Mouse (Mus musculus) bone marrow, adult 2 months (tissue): ENCODE data around the gene Pamr1. TPM values are rescaled to one million over a fixed set of nuclear protein-coding genes. Genes with fewer than 3 reads are reported as not detected.

Source experiments
- H3K27ac ChIP-seq: fragments of 200-500 bp; 2 replicates; pipeline ENCODE4 v1.5.1; 2012; ENCODE audit warnings: low read depth, mild to moderate bottlenecking, control low read depth, inconsistent platforms, low read length; ENCODE audit not compliant: control insufficient read depth, poor library complexity, insufficient read depth
- H3K4me1 ChIP-seq: fragments of 200-500 bp; 2 replicates; pipeline ENCODE4 v1.6.1; 2011; ENCODE audit warnings: low read length; ENCODE audit not compliant: control insufficient read depth, insufficient read depth
- H3K4me3 ChIP-seq: fragments of 200-500 bp; replicated peaks from 2 replicates; pipeline ENCODE3; 2011; ENCODE audit warnings: mild to moderate bottlenecking, low read depth, low read length, control low read depth; ENCODE audit not compliant: control insufficient read depth
- CTCF ChIP-seq: fragments of 200-500 bp; IDR thresholded peaks from 2 replicates; pipeline ENCODE4 v1.5.1; 2011; ENCODE audit warnings: low read length, control low read depth; ENCODE audit not compliant: control insufficient read depth, insufficient read depth
- POLR2A ChIP-seq: fragments of 200-500 bp; IDR thresholded peaks from 2 replicates; pipeline ENCODE4 v1.6.1; 2011; ENCODE audit warnings: low read depth, mild to moderate bottlenecking, control low read depth, low read length, borderline replicate concordance; ENCODE audit not compliant: control insufficient read depth
- WGBS: fragments of 180-500 bp; shearing (Covaris S2); methylation state at CpG from one replicate; pipeline ENCODE4 v1.1.7; 2018; 5-methylcytosine and 5-hydroxymethylcytosine counted together
- polyA plus RNA-seq: library from polyadenylated mRNA; stranded (reverse); fragments of >200 nt; gene quantifications from 2 replicates; pipeline ENCODE4 v1.2.4, GENCODE M21; 2011; ENCODE audit warnings: low replicate concordance; ENCODE audit not compliant: missing spikeins, insufficient read depth, insufficient read length

The Pamr1 gene
- polyA plus RNA-seq, 1 experiment, result 0.80 TPM

GRCm38 (mm10) chr2:102662911-102663310 is 113.1 kb downstream of the Pamr1 start:
- 64% methylated on average over 9 of the region's 9 CpGs for WGBS
- Histone ChIP-seq H3K4me3 (no peak overlapping the region), H3K27ac (no peak overlapping the region), H3K4me1 (no peaks in the 10 kb centered on the region)
- TF ChIP-seq CTCF (no peak), POLR2A (no peak)

- no peak for TF ChIP-seq POLR2A
- TF ChIP-seq CTCF, result no peak
- H3K27ac ChIP-seq, result no peak overlapping the region
- H3K4me1 ChIP-seq, result no peaks in the 10 kb centered on the region
- H3K4me3 ChIP-seq, result no peak overlapping the region
- 69% methylated on average over 6 of the region's 6 CpGs for WGBS
Observed at GRCm38 (mm10) chr2:102663339-102663738, 113.5 kb downstream of the Pamr1 start.

GRCm38 (mm10) chr2:102663865-102664264 is 114.1 kb downstream of the Pamr1 start:
- 79% methylated on average over 3 of the region's 3 CpGs for WGBS
- no peak overlapping the region for H3K27ac ChIP-seq
- TF ChIP-seq CTCF (no peak), POLR2A (no peak)
- no peaks in the 10 kb centered on the region for H3K4me1 ChIP-seq
- no peak overlapping the region for H3K4me3 ChIP-seq

- Histone ChIP-seq H3K4me3 (no peak overlapping the region), H3K27ac (no peak overlapping the region), H3K4me1 (no peaks in the 10 kb centered on the region)
- TF ChIP-seq CTCF, result no peak
- no peak for TF ChIP-seq POLR2A
- WGBS, result 74% methylated on average over 6 of the region's 6 CpGs
Observed at GRCm38 (mm10) chr2:102667981-102668380, 118.2 kb downstream of the Pamr1 start.

- Histone ChIP-seq H3K4me1 (no peaks in the 10 kb centered on the region), H3K27ac (no peak overlapping the region), H3K4me3 (no peak overlapping the region)
- WGBS, result 50% methylated on average over 6 of the region's 6 CpGs
- TF ChIP-seq POLR2A (no peak), CTCF (no peak)
Observed at GRCm38 (mm10) chr2:102669580-102669979, 119.8 kb downstream of the Pamr1 start.

- 54% methylated on average over 2 of the region's 2 CpGs for WGBS
Observed at GRCm38 (mm10) chr2:102674582-102674981, 124.8 kb downstream of the Pamr1 start.

GRCm38 (mm10) chr2:102675275-102675674 is 125.5 kb downstream of the Pamr1 start:
- WGBS, result 67% methylated on average over 6 of the region's 6 CpGs
- peak; percentile 71 for TF ChIP-seq CTCF
- TF ChIP-seq POLR2A, result no peak
- Histone ChIP-seq H3K4me1 (no peaks in the 10 kb centered on the region), H3K4me3 (no peak overlapping the region), H3K27ac (no peak overlapping the region)

More at GRCm38 (mm10) chr2:102674582-102674981, 124.8 kb downstream of the Pamr1 start:
- Histone ChIP-seq H3K4me3 (no peak overlapping the region), H3K27ac (no peak overlapping the region), H3K4me1 (no peaks in the 10 kb centered on the region)
- TF ChIP-seq POLR2A (no peak), CTCF (no peak)

GRCm38 (mm10) chr2:102676716-102677312 is 127.0 kb downstream of the Pamr1 start:
- no peaks in the 10 kb centered on the region for H3K4me1 ChIP-seq
- H3K27ac ChIP-seq, result no peak overlapping the region
- WGBS, result 78% methylated on average over 9 of the region's 9 CpGs
- TF ChIP-seq POLR2A (no peak), CTCF (no peak)
- no peak overlapping the region for H3K4me3 ChIP-seq

GRCm38 (mm10) chr2:102677400-102677799 is 127.6 kb downstream of the Pamr1 start:
- no peak for TF ChIP-seq POLR2A
- TF ChIP-seq CTCF, result no peak
- Histone ChIP-seq H3K27ac (no peak overlapping the region), H3K4me3 (no peak overlapping the region), H3K4me1 (no peaks in the 10 kb centered on the region)
- WGBS, result 75% methylated on average over 6 of the region's 6 CpGs
